Mouse (Mus musculus) CH12.LX (cell line): ENCODE measurements at regions not wholly inside any gene's neighbourhood (a gene's known extent, or its start where the extent isn't known, plus 50 kb on each side); places are given as distances from the start of the nearest gene placed in this dataset.

Experiments
- DNase-seq: peaks from one replicate; pipeline ENCODE4 v3.0.0-alpha.2; 2013; ENCODE audit errors: extremely low read depth
- H3K27ac ChIP-seq: 2 replicates; pipeline ENCODE4 v1.5.1; 2012; ENCODE audit warnings: low read depth, mild to moderate bottlenecking, control low read depth, moderate library complexity; ENCODE audit not compliant: insufficient read depth
- H3K27me3 ChIP-seq: replicated peaks from 2 replicates; pipeline ENCODE3; 2012; ENCODE audit warnings: inconsistent platforms
- H3K36me3 ChIP-seq, 2 experiments: replicated peaks in 1 of 2; 2 replicates each; pipeline versions ENCODE3 to v1.6.1; 2012; ENCODE audit warnings: inconsistent platforms in 1 of 2, low read length in 1 of 2, mild to moderate bottlenecking in 1 of 2, mixed read lengths in 1 of 2, moderate library complexity in 1 of 2; ENCODE audit not compliant: control insufficient read depth in 1 of 2, insufficient read depth in 1 of 2
- H3K4me1 ChIP-seq, 2 experiments: 2 replicates each; pipeline ENCODE4 v1.6.1; 2012; ENCODE audit warnings: inconsistent platforms in 1 of 2, moderate library complexity in 1 of 2; ENCODE audit not compliant: insufficient read depth in 2 of 2, control insufficient read depth in 1 of 2
- H3K4me2 ChIP-seq: 2 replicates; pipeline ENCODE4 v1.6.1; 2012; ENCODE audit warnings: low read depth, mild to moderate bottlenecking, control low read depth; ENCODE audit not compliant: poor library complexity, insufficient read depth, severe bottlenecking
- H3K4me3 ChIP-seq, 3 experiments: fragments of 150-350 bp in 1 of 3; sonication (generic) in 1 of 3; replicated peaks in 1 of 3; 2 replicates each; pipeline versions ENCODE3 to v1.5.1; 2011 to 2012; ENCODE audit warnings: low read depth in 2 of 3, low read length in 2 of 3, mild to moderate bottlenecking in 2 of 3, moderate library complexity in 2 of 3, control low read depth in 1 of 3, improper control_type of control experiment in 1 of 3, inconsistent platforms in 1 of 3, mixed read lengths in 1 of 3; ENCODE audit not compliant: poor library complexity in 1 of 3
- H3K79me2 ChIP-seq: replicated peaks from 2 replicates; pipeline ENCODE4 v1.6.1; 2012; ENCODE audit warnings: mild to moderate bottlenecking, moderate library complexity; ENCODE audit not compliant: control insufficient read depth, poor library complexity, insufficient read depth, severe bottlenecking; ENCODE audit errors: extremely low read depth
- H3K9ac ChIP-seq: 2 replicates; pipeline ENCODE4 v1.6.1; 2012; ENCODE audit warnings: low read depth, mild to moderate bottlenecking, control low read depth, moderate library complexity; ENCODE audit not compliant: insufficient read depth
- H3K9me3 ChIP-seq: replicated peaks from 2 replicates; pipeline ENCODE3; 2012; ENCODE audit warnings: low read length, inconsistent platforms, mixed read lengths
- BHLHE40 ChIP-seq: IDR thresholded peaks from 2 replicates; pipeline ENCODE4 v1.6.1; 2011; ENCODE audit warnings: mild to moderate bottlenecking, low read depth, low read length, improper control_type of control experiment
- CHD2 ChIP-seq: IDR thresholded peaks from 2 replicates; pipeline ENCODE4 v1.6.1; 2011; ENCODE audit warnings: low read length, improper control_type of control experiment
- E2F4 ChIP-seq: IDR thresholded peaks from 2 replicates; pipeline ENCODE4 v1.6.1; 2011; ENCODE audit warnings: low read depth, low read length, improper control_type of control experiment; ENCODE audit not compliant: insufficient replicate concordance
- EP300 ChIP-seq: IDR thresholded peaks from 2 replicates; pipeline ENCODE4 v1.6.1; 2011; ENCODE audit warnings: low read length, improper control_type of control experiment
- GABPA ChIP-seq: IDR thresholded peaks from 2 replicates; pipeline ENCODE4 v1.6.1; 2012; ENCODE audit warnings: low read depth, low read length, improper control_type of control experiment, inconsistent platforms; ENCODE audit not compliant: insufficient replicate concordance
- HCFC1 ChIP-seq: IDR thresholded peaks from 2 replicates; pipeline ENCODE4 v1.6.1; 2012; ENCODE audit warnings: low read depth, mild to moderate bottlenecking, inconsistent platforms, low read length, improper control_type of control experiment
- MAX ChIP-seq: IDR thresholded peaks from 2 replicates; pipeline ENCODE4 v1.6.1; 2011; ENCODE audit warnings: low read length, improper control_type of control experiment
- MAZ ChIP-seq: IDR thresholded peaks from 2 replicates; pipeline ENCODE4 v1.6.1; 2012; ENCODE audit warnings: low read depth, mild to moderate bottlenecking, inconsistent platforms, low read length, improper control_type of control experiment, moderate library complexity
- MEF2A ChIP-seq: IDR thresholded peaks from 2 replicates; pipeline ENCODE4 v1.6.1; 2014; ENCODE audit warnings: low read depth, mild to moderate bottlenecking, inconsistent platforms, low read length, improper control_type of control experiment, borderline replicate concordance
- MXI1 ChIP-seq: IDR thresholded peaks from 2 replicates; pipeline ENCODE4 v1.6.1; 2011; ENCODE audit warnings: mild to moderate bottlenecking, low read depth, low read length, improper control_type of control experiment
- NELFE ChIP-seq: IDR thresholded peaks from 2 replicates; pipeline ENCODE4 v1.6.1; 2011; ENCODE audit warnings: low read depth, low read length, improper control_type of control experiment
- PAX5 ChIP-seq: IDR thresholded peaks from 2 replicates; pipeline ENCODE4 v1.6.1; 2012; ENCODE audit warnings: low read length, inconsistent platforms, mixed read lengths
- RAD21 ChIP-seq: IDR thresholded peaks from 2 replicates; pipeline ENCODE4 v1.6.1; 2011; ENCODE audit warnings: low read depth, mild to moderate bottlenecking, low read length, improper control_type of control experiment, moderate library complexity
- SIN3A ChIP-seq: IDR thresholded peaks from 2 replicates; pipeline ENCODE4 v1.6.1; 2012; ENCODE audit warnings: low read length, improper control_type of control experiment, inconsistent platforms
- TBP ChIP-seq: conservative IDR thresholded peaks from 2 replicates; pipeline ENCODE4 v1.6.1; 2011; ENCODE audit warnings: low read depth, low read length, improper control_type of control experiment
- USF1 ChIP-seq: IDR thresholded peaks from 2 replicates; pipeline ENCODE4 v1.6.1; 2014; ENCODE audit warnings: low read depth, mild to moderate bottlenecking, inconsistent platforms, low read length, improper control_type of control experiment
- ZKSCAN1 ChIP-seq: IDR thresholded peaks from 2 replicates; pipeline ENCODE4 v1.6.1; 2012; ENCODE audit warnings: low read depth, inconsistent platforms, low read length, improper control_type of control experiment, borderline replicate concordance
- ZNF384 ChIP-seq: IDR thresholded peaks from 2 replicates; pipeline ENCODE4 v1.6.1; 2012; ENCODE audit warnings: low read depth, low read length, improper control_type of control experiment, inconsistent platforms
- dilution Hi-C: fragments of 300-500 bp; cut with MboI; formaldehyde crosslinking; loops from 2 replicates; pipeline ENCODE4 v1.14.3; 2020; ENCODE audit warnings: low sequenced_read_pairs; ENCODE audit not compliant: extremely low pct_unique_long_range_greater_than_20kb, extremely low pct_ligation_motif_present
- in situ Hi-C: fragments of 300-500 bp; cut with MboI; formaldehyde crosslinking; loops from 3 replicates; pipeline ENCODE4 v1.14.3; 2019; ENCODE audit warnings: low sequenced_read_pairs, low pct_ligation_motif_present, low pct_unique_long_range_greater_than_20kb, mixed read lengths

GRCm38 (mm10) chr6:22524384-22524783 is 168.3 kb upstream of the Fam3c start:
- Histone ChIP-seq H3K4me3 (no peak overlapping the region), H3K27me3 (no peaks in the 10 kb centered on the region), H3K4me2 (no peak overlapping the region), H3K9ac (no peak overlapping the region), H3K36me3 (no peaks in the 10 kb centered on the region), H3K4me1 (peaks cover 0 to 5% of the 10 kb centered on the region in 2 experiments; a peak in 2 of 4 replicates), H3K27ac (no peak overlapping the region), H3K79me2 (no peaks in the 10 kb centered on the region), H3K9me3 (no peaks in the 10 kb centered on the region)
- no peak for TF ChIP-seq USF1
- no peak for TF ChIP-seq BHLHE40
- no peak for TF ChIP-seq MAZ
- TF ChIP-seq NELFE = no peak
- TF ChIP-seq MAX = no peak
- no peak for TF ChIP-seq PAX5
- TF ChIP-seq MEF2A = no peak
- dilution Hi-C loops = no loop called here
- DNase-seq = no peak
- in situ Hi-C loops = no loop called here

GRCm38 (mm10) chr6:22523582-22524234 is 167.7 kb upstream of the Fam3c start:
- no peaks in the 10 kb centered on the region for H3K9me3 ChIP-seq
- no peak for TF ChIP-seq RAD21
- TF ChIP-seq TBP = no peak
- peak; percentile 40; the same call in 1 of the 2 replicates for TF ChIP-seq ZNF384
- TF ChIP-seq, all 38 proteins: peak for 1
- DNase-seq = no peak
- Histone ChIP-seq H3K4me3 (no peak overlapping the region), H3K27ac (no peak overlapping the region), H3K27me3 (no peaks in the 10 kb centered on the region), H3K36me3 (no peaks in the 10 kb centered on the region), H3K79me2 (no peaks in the 10 kb centered on the region), H3K4me2 (no peak overlapping the region), H3K9ac (no peak overlapping the region), H3K4me1 (peaks cover 0 to 5% of the 10 kb centered on the region in 2 experiments; a peak in 2 of 4 replicates)
- dilution Hi-C loops (no loop called here), in situ Hi-C loops (no loop called here)

GRCm38 (mm10) chr6:22506871-22507270 is 150.8 kb upstream of the Fam3c start:
- Histone ChIP-seq H3K4me3 (no peak overlapping the region), H3K9me3 (no peaks in the 10 kb centered on the region), H3K4me2 (no peak overlapping the region), H3K36me3 (no peaks in the 10 kb centered on the region), H3K4me1 (no peaks in the 10 kb centered on the region), H3K27ac (no peak overlapping the region), H3K9ac (no peak overlapping the region), H3K27me3 (no peaks in the 10 kb centered on the region), H3K79me2 (no peaks in the 10 kb centered on the region)
- in situ Hi-C loops (no loop called here), dilution Hi-C loops (no loop called here)
- TF ChIP-seq NELFE = no peak
- no peak for TF ChIP-seq ZKSCAN1
- TF ChIP-seq CHD2 = no peak
- TF ChIP-seq MAZ = no peak
- no peak for TF ChIP-seq EP300
- TF ChIP-seq MXI1 = no peak
- no peak for TF ChIP-seq HCFC1
- no peak for TF ChIP-seq GABPA
- no peak for TF ChIP-seq PAX5
- TF ChIP-seq SIN3A = no peak
- TF ChIP-seq E2F4 = no peak
- no peak for DNase-seq
